Mouse (Mus musculus) C2C12 (cell line): ENCODE data around the gene Clstn3.

Experiments used
- CTCF ChIP-seq: IDR thresholded peaks from one replicate; pipeline ENCODE4 v1.5.1; 2011; ENCODE audit not compliant: control insufficient read depth, insufficient read depth, insufficient read length
- FOSL1 ChIP-seq: IDR thresholded peaks from one replicate; pipeline ENCODE4 v1.8.0; 2011; ENCODE audit warnings: mild to moderate bottlenecking, low read length; ENCODE audit not compliant: poor library complexity, insufficient read depth, severe bottlenecking
- MAX ChIP-seq: IDR thresholded peaks from one replicate; pipeline ENCODE4 v1.6.1; 2011; ENCODE audit warnings: mild to moderate bottlenecking, control low read depth
- MYOD1 ChIP-seq: IDR thresholded peaks from one replicate; pipeline ENCODE4 v1.6.1; 2011; ENCODE audit warnings: low read depth; ENCODE audit not compliant: control insufficient read depth, insufficient read length
- MYOG ChIP-seq: IDR thresholded peaks from one replicate; pipeline ENCODE4 v1.6.1; 2011; ENCODE audit not compliant: control insufficient read depth, insufficient read length; ENCODE audit errors: extremely low read depth
- USF1 ChIP-seq: IDR thresholded peaks from one replicate; pipeline ENCODE4 v1.6.1; 2011; ENCODE audit warnings: low read depth, mild to moderate bottlenecking, control low read depth, moderate library complexity

GRCm38 (mm10) chr6:124427791-124428576, 36.6 kb downstream of the Clstn3 start:
- TF ChIP-seq USF1 (no peak), MYOG (no peak), MAX (no peak), CTCF (no peak), MYOD1 (no peak), FOSL1 (no peak)
